Mouse (Mus musculus): ENCODE data around the gene Rps6.

- TF ChIP-seq MYOD1 (IDR thresholded peaks at IDR 0.05; ENCODE audit: control insufficient read depth in 1 of 3, insufficient read length in 2 of 3, low read depth in 2 of 3) = no peak
- TF ChIP-seq POLR2A (IDR thresholded peaks at IDR 0.05; ENCODE audit: insufficient read length, low read depth) = no peak
- TF ChIP-seq USF1 (IDR thresholded peaks at IDR 0.05; ENCODE audit: low read depth) = no peak
- TF ChIP-seq MAX (IDR thresholded peaks at IDR 0.05; ENCODE audit: low read depth) = no peak
- TF ChIP-seq CEBPB (IDR thresholded peaks at IDR 0.05; ENCODE audit: insufficient read depth, poor library complexity, severe bottlenecking) = no peak
- no peak for TF ChIP-seq E2F4 (IDR thresholded peaks at IDR 0.05; ENCODE audit: insufficient read depth)
- no peak for TF ChIP-seq MYOG (IDR thresholded peaks at IDR 0.05; ENCODE audit: control insufficient read depth in 1 of 3, insufficient read depth in 1 of 3, insufficient read length in 2 of 3, low read depth in 2 of 3)
- TF ChIP-seq POLR2AphosphoS2 (IDR thresholded peaks at IDR 0.05; ENCODE audit: insufficient read length, low read depth) = no peak
- TF ChIP-seq SRF (IDR thresholded peaks at IDR 0.05; ENCODE audit: control insufficient read depth, insufficient read length, low read depth) = no peak
- no peak for TF ChIP-seq REST (IDR thresholded peaks at IDR 0.05; ENCODE audit: insufficient read depth, insufficient read length)
Observed at GRCm38 (mm10) chr4:86884945-86885344, 27.7 kb upstream of the Rps6 start.
